In genomic region chr14:20698515-20698914, GRCm38 (mm10) we compare ENCODE assay signal across 13 mouse cellular contexts. TPM values are rescaled to one million over a fixed set of nuclear protein-coding genes. Genes with fewer than 3 reads are reported as not detected.
DNase-seq lines count a peak whose midpoint lies in the region; ATAC-seq lines count a peak whose summit lies in the region.
"Had no signal": no experiment of that assay in that cellular context is flagged by ENCODE, and none has a peak within 500 bp of the region (broad histone marks: within the 10 kb centered on the region; RNA-seq: fewer than 3 reads in every experiment).

No protein-coding gene starts in this region.

- ATAC-seq in hindbrain, embryonic 13.5 days (ENCODE audit: low FRiP score): no peak
- no peak for ATAC-seq in hindbrain, embryonic 11.5 days (ENCODE audit: low FRiP score)
- ATAC-seq in neural tube, embryonic 12.5 days (ENCODE audit: low FRiP score, low read depth): no peak
- ATAC-seq in limb, embryonic 13.5 days (ENCODE audit: low FRiP score, low read depth): no peak

- DNase-seq in hindbrain, embryonic 11.5 days (ENCODE audit: low spot score): no peak
- no peak for DNase-seq in neural tube, embryonic 10.5 days (ENCODE audit: extremely low spot score, low spot score)
- DNase-seq in frontal cortex, postnatal 36 days (ENCODE audit: low spot score in 2 of 2): no peak
- DNase-seq in urinary bladder, postnatal 25 days (ENCODE audit: low spot score): no peak
- DNase-seq: cerebellum, adult 11 months; heart, postnatal 36 days; kidney, adult 2 months; layer of hippocampus, adult 9-11 months; thymus, postnatal 36 days had no signal

- peak overlapping the region; percentile 83 for H3K4me2 ChIP-seq in hindbrain, embryonic 13.5 days
- no peak overlapping the region for H3K4me2 ChIP-seq in hindbrain, embryonic 11.5 days (replicated peaks; ENCODE audit: low read depth, low read length)
- peak overlapping the region; percentile 82 for H3K4me2 ChIP-seq in neural tube, embryonic 12.5 days (replicated peaks)
- 0 out of 2 replicates have a peak overlapping the region, but pooled peaks have one; percentile 80 for H3K4me2 ChIP-seq in limb, embryonic 13.5 days (replicated peaks)

- no peaks in the 10 kb centered on the region for H3K27me3 ChIP-seq in hindbrain, embryonic 13.5 days
- H3K27me3 ChIP-seq in hindbrain, embryonic 11.5 days (ENCODE audit: control insufficient read depth, insufficient read depth, low read length): no peaks in the 10 kb centered on the region
- no peaks in the 10 kb centered on the region for H3K27me3 ChIP-seq in neural tube, embryonic 12.5 days (replicated peaks)
- no peaks in the 10 kb centered on the region for H3K27me3 ChIP-seq in limb, embryonic 13.5 days

- H3K9ac ChIP-seq in hindbrain, embryonic 13.5 days: peak overlapping the region; percentile 60
- H3K9ac ChIP-seq in hindbrain, embryonic 11.5 days (ENCODE audit: low read depth, low read length): no peak overlapping the region
- H3K9ac ChIP-seq in neural tube, embryonic 12.5 days: 0 out of 2 replicates have a peak overlapping the region, but pooled peaks have one; percentile 19
- peak overlapping the region; percentile 43; the same call in 1 of the 2 replicates for H3K9ac ChIP-seq in limb, embryonic 13.5 days

- peak overlapping the region; percentile 65 for H3K4me3 ChIP-seq in hindbrain, embryonic 13.5 days
- no peak overlapping the region for H3K4me3 ChIP-seq in hindbrain, embryonic 11.5 days (ENCODE audit: low read depth, low read length)
- H3K4me3 ChIP-seq in neural tube, embryonic 12.5 days: no peak overlapping the region
- H3K4me3 ChIP-seq in limb, embryonic 13.5 days: no peak overlapping the region

- H3K4me1 ChIP-seq in hindbrain, embryonic 13.5 days (replicated peaks): peaks cover 79% of the 10 kb centered on the region
- peaks cover 14% of the 10 kb centered on the region; the same call in 1 of the 2 replicates for H3K4me1 ChIP-seq in hindbrain, embryonic 11.5 days (replicated peaks; ENCODE audit: control insufficient read depth, insufficient read depth, low read length)
- peaks cover 49% of the 10 kb centered on the region for H3K4me1 ChIP-seq in neural tube, embryonic 12.5 days
- H3K4me1 ChIP-seq in limb, embryonic 13.5 days: peaks cover 65% of the 10 kb centered on the region

- peaks cover 12% of the 10 kb centered on the region for H3K36me3 ChIP-seq in hindbrain, embryonic 13.5 days
- 0 out of 2 replicates have a peak, but pooled peaks cover 4% of the 10 kb centered on the region for H3K36me3 ChIP-seq in hindbrain, embryonic 11.5 days (ENCODE audit: control insufficient read depth, insufficient read depth, low read length)
- peaks cover 10% of the 10 kb centered on the region for H3K36me3 ChIP-seq in neural tube, embryonic 12.5 days
- peaks cover 29% of the 10 kb centered on the region for H3K36me3 ChIP-seq in limb, embryonic 13.5 days

- WGBS in hindbrain, embryonic 13.5 days: 91% methylated on average over 2 of the region's 2 CpGs
- WGBS in hindbrain, embryonic 11.5 days: 97% methylated on average over 2 of the region's 2 CpGs
- 95% methylated on average over 2 of the region's 2 CpGs for WGBS in neural tube, embryonic 12.5 days
- WGBS in limb, embryonic 13.5 days: 87% methylated on average over 2 of the region's 2 CpGs

- no peak overlapping the region for H3K27ac ChIP-seq in hindbrain, embryonic 13.5 days
- no peak overlapping the region for H3K27ac ChIP-seq in hindbrain, embryonic 11.5 days (ENCODE audit: low read depth, low read length)
- no peak overlapping the region for H3K27ac ChIP-seq in neural tube, embryonic 12.5 days
- H3K27ac ChIP-seq in limb, embryonic 13.5 days: no peak overlapping the region
- H3K27ac ChIP-seq: macrophage had no signal

- no peaks in the 10 kb centered on the region for H3K9me3 ChIP-seq in hindbrain, embryonic 13.5 days
- H3K9me3 ChIP-seq in hindbrain, embryonic 11.5 days (ENCODE audit: control insufficient read depth, low read length): no peaks in the 10 kb centered on the region
- no peaks in the 10 kb centered on the region for H3K9me3 ChIP-seq in neural tube, embryonic 12.5 days
- H3K9me3 ChIP-seq in limb, embryonic 13.5 days: no peaks in the 10 kb centered on the region

RNA-seq across cellular contexts. Expression of gene Fut11, which starts 3.7 kb away (rescaled TPM):
- polyA plus RNA-seq in hindbrain, embryonic 13.5 days (2015; fragmentation: Nextera tagmentation; extraction: Ambion mirVana): 27.2 and 29.3 TPM in 2 replicates
- 16.7 and 22.9 TPM in 2 replicates for polyA plus RNA-seq in hindbrain, embryonic 11.5 days (2014; fragmentation: Nextera tagmentation; extraction: Ambion mirVana)
- 28.3 and 28.6 TPM in 2 replicates for polyA plus RNA-seq in neural tube, embryonic 12.5 days (2016; fragmentation: Nextera tagmentation; extraction: Ambion mirVana)
- 27.4 and 28.5 TPM in 2 replicates for polyA plus RNA-seq in limb, embryonic 13.5 days (2015; fragmentation: Nextera tagmentation; extraction: Ambion mirVana)

RNA-seq across cellular contexts. Expression of gene Chchd1, which starts 4.3 kb away (rescaled TPM):
- 200 and 204 TPM in 2 replicates for polyA plus RNA-seq in hindbrain, embryonic 13.5 days (2015; fragmentation: Nextera tagmentation; extraction: Ambion mirVana)
- polyA plus RNA-seq in hindbrain, embryonic 11.5 days (2014; fragmentation: Nextera tagmentation; extraction: Ambion mirVana): 210 and 223 TPM in 2 replicates
- 219 and 228 TPM in 2 replicates for polyA plus RNA-seq in neural tube, embryonic 12.5 days (2016; fragmentation: Nextera tagmentation; extraction: Ambion mirVana)
- polyA plus RNA-seq in limb, embryonic 13.5 days (2015; fragmentation: Nextera tagmentation; extraction: Ambion mirVana): 194 and 196 TPM in 2 replicates

RNA-seq across cellular contexts. Expression of gene Zswim8, which starts 8.8 kb away (rescaled TPM):
- 45.3 and 46.2 TPM in 2 replicates for polyA plus RNA-seq in hindbrain, embryonic 13.5 days (2015; fragmentation: Nextera tagmentation; extraction: Ambion mirVana)
- polyA plus RNA-seq in hindbrain, embryonic 11.5 days (2014; fragmentation: Nextera tagmentation; extraction: Ambion mirVana): 25.2 and 32.7 TPM in 2 replicates
- 53.3 and 57.7 TPM in 2 replicates for polyA plus RNA-seq in neural tube, embryonic 12.5 days (2016; fragmentation: Nextera tagmentation; extraction: Ambion mirVana)
- 40.3 and 43.1 TPM in 2 replicates for polyA plus RNA-seq in limb, embryonic 13.5 days (2015; fragmentation: Nextera tagmentation; extraction: Ambion mirVana)

RNA-seq across cellular contexts. Expression of gene Sec24c, which starts 24.4 kb away (rescaled TPM):
- polyA plus RNA-seq in hindbrain, embryonic 13.5 days (2015; fragmentation: Nextera tagmentation; extraction: Ambion mirVana): 89.8 and 90.0 TPM in 2 replicates
- 76.6 and 79.0 TPM in 2 replicates for polyA plus RNA-seq in hindbrain, embryonic 11.5 days (2014; fragmentation: Nextera tagmentation; extraction: Ambion mirVana)
- polyA plus RNA-seq in neural tube, embryonic 12.5 days (2016; fragmentation: Nextera tagmentation; extraction: Ambion mirVana): 90.8 and 99.7 TPM in 2 replicates
- polyA plus RNA-seq in limb, embryonic 13.5 days (2015; fragmentation: Nextera tagmentation; extraction: Ambion mirVana): 85.0 and 90.7 TPM in 2 replicates

RNA-seq across cellular contexts. Expression of gene Synpo2l, which starts 30.4 kb away (rescaled TPM):
- 0.23 and 0.30 TPM in 2 replicates for polyA plus RNA-seq in hindbrain, embryonic 13.5 days (2015; fragmentation: Nextera tagmentation; extraction: Ambion mirVana)
- polyA plus RNA-seq in hindbrain, embryonic 11.5 days (2014; fragmentation: Nextera tagmentation; extraction: Ambion mirVana): 0.48 and 1.0 TPM in 2 replicates
- 3.5 and 5.1 TPM in 2 replicates for polyA plus RNA-seq in neural tube, embryonic 12.5 days (2016; fragmentation: Nextera tagmentation; extraction: Ambion mirVana)
- polyA plus RNA-seq in limb, embryonic 13.5 days (2015; fragmentation: Nextera tagmentation; extraction: Ambion mirVana): 19.6 and 20.8 TPM in 2 replicates
- polyA plus RNA-seq: macrophage had no signal
